Mouse (Mus musculus): Measurements from ENCODE around the gene Gm8906.
"Not testable (repeated sequence)": the region's sequence is repeated elsewhere in the genome, so short reads cannot be mapped to it uniquely, and the experiment has no call there.

The Gm8906 gene

GRCm38 (mm10) chr5:11502385-11502784 is at the start of gene Gm8906:
Gene Gm8906, plus strand, starts transcription at chr5:11502685.
- DNase-seq: not testable (repeated sequence)
